Mouse (Mus musculus): Measurements from ENCODE around the gene Hint2.

- TF ChIP-seq CTCF (IDR thresholded peaks at IDR 0.05; ENCODE audit: low read depth) (peak; percentile 94), EP300 (optimal IDR thresholded peaks at IDR 0.05) (no peak)
These were observed 26.2 kb downstream of the Hint2 start for GRCm38 (mm10) chr4:43630030-43630581.

All from stomach, postnatal 0 days (tissue).